Mouse (Mus musculus): ENCODE measurements around the gene Ick.

- TF ChIP-seq CTCF (IDR thresholded peaks at IDR 0.05; ENCODE audit: insufficient read depth, low read length) (no peak), POLR2A (IDR thresholded peaks at IDR 0.05; ENCODE audit: borderline replicate concordance, extremely low read depth, low read depth, low read length) (no peak)
These were observed 30.8 kb upstream of the Ick start for GRCm38 (mm10) chr9:78078240-78078639.

Measured in lung, adult 2 months (tissue).